Mouse (Mus musculus): Measurements from ENCODE around the gene Dnajb9.
A peak's percentile ranks its signal among the peaks of the same experiment; 100 is the strongest.

- TF ChIP-seq CTCF (IDR thresholded peaks at IDR 0.05; ENCODE audit: borderline replicate concordance, control insufficient read depth, extremely low read depth, insufficient read depth, low read length, poor library complexity) (peak; percentile 84), POLR2A (IDR thresholded peaks at IDR 0.05; ENCODE audit: control insufficient read depth, extremely low read depth, insufficient read depth, low read length, poor library complexity) (peak; percentile 98)
Observed at GRCm38 (mm10) chr12:44209824-44210752, at the start of gene Dnajb9.

Data from thymus, adult 2 months (tissue).